7 mouse cellular contexts compared by ENCODE assay signal in genomic region chr11:106269060-106269431, GRCm38 (mm10). TPM values are rescaled to one million over a fixed set of nuclear protein-coding genes. Genes with fewer than 3 reads are reported as not detected.
DNase-seq lines count a peak whose midpoint lies in the region; ATAC-seq and TF ChIP-seq lines count a peak whose summit lies in the region.

No protein-coding gene starts in this region.

- peaks cover 38 to 52% of the 10 kb centered on the region in 2 experiments for H3K36me3 ChIP-seq in CH12.LX (replicated peaks in 1 of 2; ENCODE audit: control insufficient read depth in 1 of 2, insufficient read depth in 1 of 2, low read length in 1 of 2)
- H3K36me3 ChIP-seq in embryonic facial prominence, embryonic 12.5 days: peaks cover 34% of the 10 kb centered on the region
- peaks cover 27% of the 10 kb centered on the region for H3K36me3 ChIP-seq in hindbrain, embryonic 16.5 days (ENCODE audit: control insufficient read depth, insufficient read depth, low read length)
- H3K36me3 ChIP-seq in lung, embryonic 14.5 days (ENCODE audit: insufficient read depth): peaks cover 48% of the 10 kb centered on the region
- peaks cover 24% of the 10 kb centered on the region for H3K36me3 ChIP-seq in stomach, postnatal 0 days (ENCODE audit: control insufficient read depth, insufficient read depth, low read length)

- no peak for TF ChIP-seq RAD21 in CH12.LX (IDR thresholded peaks at IDR 0.05; ENCODE audit: low read depth, low read length)

- H3K9ac ChIP-seq in CH12.LX (ENCODE audit: insufficient read depth, low read depth): no peak overlapping the region
- no peak overlapping the region for H3K9ac ChIP-seq in embryonic facial prominence, embryonic 12.5 days
- H3K9ac ChIP-seq in hindbrain, embryonic 16.5 days (ENCODE audit: low read depth, low read length): peak overlapping the region; percentile 41
- peak overlapping the region; percentile 49 for H3K9ac ChIP-seq in lung, embryonic 14.5 days
- peak overlapping the region; percentile 50 for H3K9ac ChIP-seq in stomach, postnatal 0 days (ENCODE audit: low read length)

- H3K4me1 ChIP-seq in CH12.LX (ENCODE audit: control insufficient read depth in 1 of 2, insufficient read depth in 2 of 2): peaks cover 15 to 61% of the 10 kb centered on the region in 2 experiments
- H3K4me1 ChIP-seq in embryonic facial prominence, embryonic 12.5 days: peaks cover 39% of the 10 kb centered on the region
- peaks cover 23% of the 10 kb centered on the region for H3K4me1 ChIP-seq in hindbrain, embryonic 16.5 days (ENCODE audit: control insufficient read depth, insufficient read depth, low read depth, low read length)
- peaks cover 25% of the 10 kb centered on the region for H3K4me1 ChIP-seq in lung, embryonic 14.5 days (ENCODE audit: insufficient read depth)
- peaks cover 19% of the 10 kb centered on the region for H3K4me1 ChIP-seq in stomach, postnatal 0 days (replicated peaks; ENCODE audit: control insufficient read depth, insufficient read depth)

- no peak for TF ChIP-seq POLR2A in CH12.LX (IDR thresholded peaks at IDR 0.05; ENCODE audit: low read depth, low read length)

- 34% methylated on average over 3 of the region's 3 CpGs for WGBS in embryonic facial prominence, embryonic 12.5 days
- WGBS in hindbrain, embryonic 16.5 days: 33% methylated on average over 3 of the region's 3 CpGs
- WGBS in lung, embryonic 14.5 days: 11% methylated on average over 3 of the region's 3 CpGs
- WGBS in stomach, postnatal 0 days: 14% methylated on average over 3 of the region's 3 CpGs

- H3K79me2 ChIP-seq in CH12.LX (replicated peaks; ENCODE audit: control insufficient read depth, extremely low read depth, insufficient read depth, poor library complexity, severe bottlenecking): peaks cover 40% of the 10 kb centered on the region

- in situ Hi-C loops in CH12.LX (cut with MboI; ENCODE audit: low pct_ligation_motif_present, low pct_unique_long_range_greater_than_20kb, low sequenced_read_pairs): no loop called here

- no peaks in the 10 kb centered on the region for H3K27me3 ChIP-seq in CH12.LX (replicated peaks)
- no peaks in the 10 kb centered on the region for H3K27me3 ChIP-seq in embryonic facial prominence, embryonic 12.5 days
- H3K27me3 ChIP-seq in hindbrain, embryonic 16.5 days (replicated peaks; ENCODE audit: control insufficient read depth, insufficient read depth, low read length): no peaks in the 10 kb centered on the region
- H3K27me3 ChIP-seq in lung, embryonic 14.5 days (ENCODE audit: insufficient read depth, low read length): no peaks in the 10 kb centered on the region
- H3K27me3 ChIP-seq in stomach, postnatal 0 days (ENCODE audit: control insufficient read depth, insufficient read depth, low read length): no peaks in the 10 kb centered on the region

- no peak for TF ChIP-seq CTCF in CH12.LX (conservative IDR thresholded peaks at IDR 0.05 in 1 of 2, IDR thresholded peaks at IDR 0.05 in 1 of 2; ENCODE audit: low read depth in 2 of 2, low read length in 2 of 2)
- TF ChIP-seq CTCF in lung, embryonic 14.5 days (IDR thresholded peaks at IDR 0.05; ENCODE audit: low read depth): no peak
- TF ChIP-seq CTCF in stomach, postnatal 0 days (IDR thresholded peaks at IDR 0.05; ENCODE audit: low read depth): no peak

- dilution Hi-C loops in CH12.LX (cut with MboI; ENCODE audit: extremely low pct_ligation_motif_present, extremely low pct_unique_long_range_greater_than_20kb, low sequenced_read_pairs): no loop called here

- 0 out of 2 replicates have a peak overlapping the region, but pooled peaks have one; percentile 2 for H3K4me2 ChIP-seq in CH12.LX (ENCODE audit: insufficient read depth, low read depth, poor library complexity, severe bottlenecking)
- peak overlapping the region; percentile 29 for H3K4me2 ChIP-seq in embryonic facial prominence, embryonic 12.5 days (replicated peaks)
- peak overlapping the region; percentile 31; the same call in 1 of the 2 replicates for H3K4me2 ChIP-seq in hindbrain, embryonic 16.5 days (ENCODE audit: low read length)
- H3K4me2 ChIP-seq in lung, embryonic 14.5 days: peak overlapping the region; percentile 55
- H3K4me2 ChIP-seq in stomach, postnatal 0 days (replicated peaks; ENCODE audit: low read depth): peak overlapping the region; percentile 46

- no peak; the same call in 1 of the 2 replicates for TF ChIP-seq EP300 in CH12.LX (IDR thresholded peaks at IDR 0.05; ENCODE audit: low read length)
- no peak for TF ChIP-seq EP300 in stomach, postnatal 0 days (optimal IDR thresholded peaks at IDR 0.05)

- no peak overlapping the region for H3K4me3 ChIP-seq in CH12.LX (replicated peaks in 1 of 3; ENCODE audit: low read depth in 2 of 3, low read length in 2 of 3, poor library complexity in 1 of 3)
- no peak overlapping the region for H3K4me3 ChIP-seq in embryonic facial prominence, embryonic 12.5 days
- H3K4me3 ChIP-seq in hindbrain, embryonic 16.5 days (ENCODE audit: low read length): no peak overlapping the region
- peak overlapping the region; percentile 14 for H3K4me3 ChIP-seq in lung, embryonic 14.5 days (ENCODE audit: low read depth, low read length)
- peak overlapping the region; percentile 8; the same call in 1 of the 2 replicates for H3K4me3 ChIP-seq in stomach, postnatal 0 days (ENCODE audit: low read depth, low read length)

- DNase-seq in 3T3-L1 (ENCODE audit: low read depth, low spot score): peak; percentile 56
- DNase-seq in CH12.LX (ENCODE audit: extremely low read depth): peak; percentile 71
- peak; percentile 51 for DNase-seq in lung, embryonic 14.5 days
- peak; percentile 40 for DNase-seq in stomach, postnatal 0 days (ENCODE audit: low spot score)
- DNase-seq in layer of hippocampus, postnatal 25 days (ENCODE audit: extremely low spot score in 1 of 2, low spot score in 1 of 2): no peak

- peak overlapping the region; percentile 54; the same call in 1 of the 2 replicates for H3K27ac ChIP-seq in CH12.LX (ENCODE audit: insufficient read depth, low read depth)
- peak overlapping the region; percentile 69 for H3K27ac ChIP-seq in embryonic facial prominence, embryonic 12.5 days
- H3K27ac ChIP-seq in hindbrain, embryonic 16.5 days (ENCODE audit: low read depth, low read length): peak overlapping the region; percentile 76
- peak overlapping the region; percentile 72 for H3K27ac ChIP-seq in lung, embryonic 14.5 days (ENCODE audit: low read depth)
- H3K27ac ChIP-seq in stomach, postnatal 0 days (replicated peaks): peak overlapping the region; percentile 92

- no peak for ATAC-seq in embryonic facial prominence, embryonic 12.5 days (ENCODE audit: insufficient number of reproducible peaks, insufficient read depth, low FRiP score, low TSS enrichment)
- ATAC-seq in hindbrain, embryonic 16.5 days: no peak
- no peak for ATAC-seq in lung, embryonic 14.5 days (ENCODE audit: insufficient read depth)
- ATAC-seq in stomach, postnatal 0 days (ENCODE audit: low FRiP score, low TSS enrichment): no peak

- H3K9me3 ChIP-seq in CH12.LX (replicated peaks; ENCODE audit: low read length): no peaks in the 10 kb centered on the region
- no peaks in the 10 kb centered on the region for H3K9me3 ChIP-seq in embryonic facial prominence, embryonic 12.5 days
- no peaks in the 10 kb centered on the region for H3K9me3 ChIP-seq in hindbrain, embryonic 16.5 days (ENCODE audit: control insufficient read depth, low read length)
- no peaks in the 10 kb centered on the region for H3K9me3 ChIP-seq in lung, embryonic 14.5 days (ENCODE audit: low read depth, low read length)
- H3K9me3 ChIP-seq in stomach, postnatal 0 days (ENCODE audit: control insufficient read depth, low read length): no peaks in the 10 kb centered on the region

RNA-seq across cellular contexts. Expression of gene Smarcd2, which starts 3.7 kb away (rescaled TPM):
- total RNA-seq in CH12.LX (2012; rRNA removed): 89.4 and 94.3 TPM in 2 replicates
- 105 and 110 TPM in 2 replicates for total RNA-seq in CH12.LX (2014; rRNA removed)
- 103 and 116 TPM in 2 replicates for polyA plus RNA-seq in CH12.LX (2012; ENCODE audit: insufficient read length, low read depth)
- 71.5 and 75.1 TPM in 2 replicates for polyA plus RNA-seq in embryonic facial prominence, embryonic 12.5 days (2016; fragmentation: Nextera tagmentation; extraction: Ambion mirVana)
- polyA plus RNA-seq in hindbrain, embryonic 16.5 days (2015; fragmentation: Nextera tagmentation; extraction: Ambion mirVana): 9.6 and 11.2 TPM in 2 replicates
- polyA plus RNA-seq in lung, embryonic 14.5 days (2014; fragmentation: Nextera tagmentation; extraction: Ambion mirVana): 81.2 and 91.0 TPM in 2 replicates
- polyA plus RNA-seq in stomach, postnatal 0 days (2015; fragmentation: Nextera tagmentation; extraction: Ambion mirVana): 43.5 and 47.6 TPM in 2 replicates
- total RNA-seq in layer of hippocampus, postnatal 25 days (2021): 10 to 100 TPM; 24.7 to 26.1 TPM

RNA-seq across cellular contexts. Expression of gene Tcam1, which starts 7.4 kb away (rescaled TPM):
- 4.2 and 5.9 TPM in 2 replicates for total RNA-seq in CH12.LX (2012; rRNA removed)
- 0.68 and 0.82 TPM in 2 replicates for total RNA-seq in CH12.LX (2014; rRNA removed)
- 0.64 and 0.99 TPM in 2 replicates for polyA plus RNA-seq in CH12.LX (2012; ENCODE audit: insufficient read length, low read depth)
- polyA plus RNA-seq in embryonic facial prominence, embryonic 12.5 days (2016; fragmentation: Nextera tagmentation; extraction: Ambion mirVana): 0.24 and 0.47 TPM in 2 replicates
- 0.06 and 0.14 TPM in 2 replicates for polyA plus RNA-seq in hindbrain, embryonic 16.5 days (2015; fragmentation: Nextera tagmentation; extraction: Ambion mirVana)
- 0.18 and 0.39 TPM in 2 replicates for polyA plus RNA-seq in lung, embryonic 14.5 days (2014; fragmentation: Nextera tagmentation; extraction: Ambion mirVana)
- polyA plus RNA-seq in stomach, postnatal 0 days (2015; fragmentation: Nextera tagmentation; extraction: Ambion mirVana): 0.07 and 0.10 TPM in 2 replicates
- total RNA-seq in layer of hippocampus, postnatal 25 days (2021): under 1 TPM; 0.19 to 0.22 TPM

RNA-seq across cellular contexts. Expression of gene Psmc5, which starts 13.1 kb away (rescaled TPM):
- total RNA-seq in CH12.LX (2012; rRNA removed) (250 and 344 TPM in 2 replicates), CH12.LX (2014; rRNA removed) (139 and 151 TPM in 2 replicates)
- polyA plus RNA-seq in CH12.LX (2012; ENCODE audit: insufficient read length, low read depth): 344 and 352 TPM in 2 replicates
- polyA plus RNA-seq in embryonic facial prominence, embryonic 12.5 days (2016; fragmentation: Nextera tagmentation; extraction: Ambion mirVana): 315 and 316 TPM in 2 replicates
- 303 and 330 TPM in 2 replicates for polyA plus RNA-seq in hindbrain, embryonic 16.5 days (2015; fragmentation: Nextera tagmentation; extraction: Ambion mirVana)
- polyA plus RNA-seq in lung, embryonic 14.5 days (2014; fragmentation: Nextera tagmentation; extraction: Ambion mirVana): 275 and 288 TPM in 2 replicates
- polyA plus RNA-seq in stomach, postnatal 0 days (2015; fragmentation: Nextera tagmentation; extraction: Ambion mirVana): 202 and 206 TPM in 2 replicates
- 100 to 1,000 TPM; 148 to 174 TPM for total RNA-seq in layer of hippocampus, postnatal 25 days (2021)

RNA-seq across cellular contexts. Expression of gene Ftsj3, which starts 13.2 kb away (rescaled TPM):
- total RNA-seq in CH12.LX (2012; rRNA removed): 178 and 269 TPM in 2 replicates
- 215 and 223 TPM in 2 replicates for total RNA-seq in CH12.LX (2014; rRNA removed)
- polyA plus RNA-seq in CH12.LX (2012; ENCODE audit: insufficient read length, low read depth): 298 and 354 TPM in 2 replicates
- 63.3 and 67.0 TPM in 2 replicates for polyA plus RNA-seq in embryonic facial prominence, embryonic 12.5 days (2016; fragmentation: Nextera tagmentation; extraction: Ambion mirVana)
- 31.6 and 35.0 TPM in 2 replicates for polyA plus RNA-seq in hindbrain, embryonic 16.5 days (2015; fragmentation: Nextera tagmentation; extraction: Ambion mirVana)
- 60.7 and 66.9 TPM in 2 replicates for polyA plus RNA-seq in lung, embryonic 14.5 days (2014; fragmentation: Nextera tagmentation; extraction: Ambion mirVana)
- polyA plus RNA-seq in stomach, postnatal 0 days (2015; fragmentation: Nextera tagmentation; extraction: Ambion mirVana): 24.4 and 24.5 TPM in 2 replicates
- total RNA-seq in layer of hippocampus, postnatal 25 days (2021): 10 to 100 TPM; 29.9 to 32.8 TPM

RNA-seq across cellular contexts. Expression of gene Gh, which starts 32.6 kb away (rescaled TPM):
- total RNA-seq in CH12.LX (2012; rRNA removed) (0.38 and 0.46 TPM in 2 replicates), CH12.LX (2014; rRNA removed) (0.31 and 0.68 TPM in 2 replicates)
- 0.76 and 1.0 TPM in 2 replicates for polyA plus RNA-seq in CH12.LX (2012; ENCODE audit: insufficient read length, low read depth)
- not detected in 2 replicates for polyA plus RNA-seq in embryonic facial prominence, embryonic 12.5 days (2016; fragmentation: Nextera tagmentation; extraction: Ambion mirVana)
- polyA plus RNA-seq in hindbrain, embryonic 16.5 days (2015; fragmentation: Nextera tagmentation; extraction: Ambion mirVana): 0.61 TPM in 1 of 2 replicates, not detected in the other
- polyA plus RNA-seq in lung, embryonic 14.5 days (2014; fragmentation: Nextera tagmentation; extraction: Ambion mirVana): not detected in 2 replicates
- polyA plus RNA-seq in stomach, postnatal 0 days (2015; fragmentation: Nextera tagmentation; extraction: Ambion mirVana): not detected in 2 replicates
- total RNA-seq in layer of hippocampus, postnatal 25 days (2021): not detected

Comparison
In these comparisons a context has a peak if more than half of its experiments do, and no peak if none do; other contexts are left out.
1. DNase-seq: peak in 3T3-L1 (single experiment), CH12.LX (single experiment), lung, embryonic 14.5 days (single experiment) and stomach, postnatal 0 days (single experiment); none in layer of hippocampus, postnatal 25 days (0 of 2).
2. H3K4me2 ChIP-seq: peak in every context shown above with its lines; median percentile 55 in lung, embryonic 14.5 days; 46 in stomach, postnatal 0 days; 31 in hindbrain, embryonic 16.5 days; 29 in embryonic facial prominence, embryonic 12.5 days; 2 in CH12.LX.
3. H3K4me3 ChIP-seq: peak in lung, embryonic 14.5 days (single experiment) and stomach, postnatal 0 days (single experiment); none in CH12.LX (0 of 3), embryonic facial prominence, embryonic 12.5 days (single experiment) and hindbrain, embryonic 16.5 days (single experiment).
4. H3K9ac ChIP-seq: peak in hindbrain, embryonic 16.5 days (single experiment), lung, embryonic 14.5 days (single experiment) and stomach, postnatal 0 days (single experiment); none in CH12.LX (single experiment) and embryonic facial prominence, embryonic 12.5 days (single experiment).
5. Peak in every context shown above with its lines, with median percentiles within 50 percentile points of each other: H3K27ac ChIP-seq.